19 mouse cellular contexts compared by ENCODE assay signal in the genomic region with DNA sequence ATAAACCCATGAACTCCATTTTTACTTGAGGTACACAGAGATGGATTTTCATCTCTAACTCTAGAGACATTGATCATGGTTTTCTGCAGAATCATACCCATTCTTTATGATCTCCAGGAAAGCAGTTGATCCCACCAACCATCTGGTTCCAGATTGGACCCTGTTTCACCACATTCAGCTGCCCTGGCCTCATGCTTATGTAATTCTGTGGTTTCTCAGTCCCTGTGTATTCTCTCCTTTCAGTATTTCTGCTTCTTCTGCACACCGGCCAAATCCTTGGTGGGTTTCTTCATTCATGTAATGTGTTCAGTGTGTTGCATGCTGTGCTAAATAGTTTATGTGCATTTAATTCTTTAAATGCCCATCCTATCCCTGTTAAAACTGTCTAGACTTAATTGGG.
"Had no signal": no experiment of that assay in that cellular context is flagged by ENCODE, and none has a peak within 500 bp of the region (broad histone marks: within the 10 kb centered on the region; RNA-seq: fewer than 3 reads in every experiment).

No protein-coding gene starts in this region.

- DNase-seq: liver, postnatal 0 days; lung, adult 2 months; lung, postnatal 14 days; lung, postnatal 36 days; right cerebral cortex, postnatal 25 days; right cerebral cortex, postnatal 4 days; spleen, adult 18-20 months; thymus, adult 18-20 months; thymus, postnatal 14 days; thymus, postnatal 36 days had no signal

- ATAC-seq: liver, postnatal 0 days; lung, postnatal 0 days; midbrain, embryonic 13.5 days; midbrain, embryonic 15.5 days had no signal

- H3K4me3 ChIP-seq: liver, embryonic 15.5 days; lung, embryonic 15.5 days; megakaryocyte, embryonic 14.5 days; midbrain, embryonic 13.5 days; midbrain, embryonic 15.5 days; neural tube, embryonic 12.5 days had no signal

- H3K27me3 ChIP-seq: liver, embryonic 15.5 days; lung, embryonic 15.5 days; megakaryocyte, embryonic 14.5 days; midbrain, embryonic 15.5 days; neural tube, embryonic 12.5 days had no signal

- H3K4me1 ChIP-seq: liver, embryonic 15.5 days; lung, embryonic 15.5 days; megakaryocyte, embryonic 14.5 days; midbrain, embryonic 15.5 days; neural tube, embryonic 12.5 days had no signal

- H3K36me3 ChIP-seq: liver, embryonic 15.5 days; lung, embryonic 15.5 days; midbrain, embryonic 13.5 days; midbrain, embryonic 15.5 days; neural tube, embryonic 12.5 days had no signal

- H3K9ac ChIP-seq: liver, embryonic 15.5 days; liver, postnatal 0 days; lung, embryonic 15.5 days; midbrain, embryonic 13.5 days; midbrain, embryonic 15.5 days; neural tube, embryonic 12.5 days had no signal

- H3K4me2 ChIP-seq: liver, embryonic 15.5 days; lung, embryonic 15.5 days; midbrain, embryonic 11.5 days; midbrain, embryonic 13.5 days; midbrain, embryonic 15.5 days; neural tube, embryonic 12.5 days had no signal

- H3K27ac ChIP-seq: liver, embryonic 15.5 days; lung, embryonic 15.5 days; macrophage; midbrain, embryonic 13.5 days; midbrain, embryonic 15.5 days; neural tube, embryonic 12.5 days had no signal

- H3K9me3 ChIP-seq: liver, embryonic 15.5 days; lung, embryonic 15.5 days; megakaryocyte, embryonic 14.5 days; midbrain, embryonic 13.5 days; midbrain, embryonic 15.5 days; neural tube, embryonic 12.5 days had no signal
